In the genomic region with DNA sequence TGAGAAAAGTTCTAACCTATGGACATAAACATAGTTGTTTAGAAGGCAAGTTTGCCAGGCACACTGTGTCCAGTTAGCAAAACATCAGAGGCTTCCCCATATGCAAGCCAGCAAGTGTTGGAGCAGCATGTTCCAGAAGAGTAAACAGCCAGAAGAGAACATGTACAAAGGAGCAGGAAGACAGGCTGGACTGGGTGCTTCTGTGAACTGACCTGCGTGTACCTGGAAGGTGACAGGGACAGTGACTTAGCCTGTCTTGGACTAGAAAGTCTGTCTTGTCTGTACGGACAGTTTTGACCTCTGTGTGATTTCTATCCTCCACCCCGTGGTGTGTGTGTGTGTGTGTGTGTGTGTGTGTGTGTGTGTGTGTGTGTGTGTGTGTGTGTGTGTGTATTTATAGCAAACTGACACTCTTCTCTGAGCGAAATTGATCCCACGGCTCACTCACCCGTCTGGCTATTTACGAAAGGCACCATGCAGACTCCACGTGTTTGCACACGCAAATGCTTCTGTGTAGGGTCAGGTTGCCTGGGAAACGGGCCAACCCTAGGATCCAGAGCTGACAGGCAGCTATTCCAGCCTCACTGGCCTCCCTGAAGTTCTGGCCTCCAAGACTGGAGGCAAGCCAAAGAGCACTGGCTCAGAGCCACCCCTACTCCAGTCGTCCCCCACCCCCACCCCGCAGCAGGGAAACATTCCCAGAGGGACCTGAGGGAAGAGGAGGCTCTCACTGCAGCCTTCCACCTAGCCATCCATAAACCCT, we compare ENCODE assay signal across 8 mouse cellular contexts. TPM values are rescaled to one million over a fixed set of nuclear protein-coding genes. Genes with fewer than 3 reads are reported as not detected.
DNase-seq lines count a peak whose midpoint lies in the region; ATAC-seq and TF ChIP-seq lines count a peak whose summit lies in the region.
"Had no signal": no experiment of that assay in that cellular context is flagged by ENCODE, and none has a peak within 500 bp of the region (broad histone marks: within the 10 kb centered on the region; RNA-seq: fewer than 3 reads in every experiment).

No protein-coding gene starts in this region.

- peak; percentile 74 for ATAC-seq in liver, embryonic 14.5 days (ENCODE audit: insufficient read depth)

- H3K36me3 ChIP-seq in liver, embryonic 14.5 days (replicated peaks; ENCODE audit: control insufficient read depth, insufficient read depth, low read depth): no peaks in the 10 kb centered on the region

- no peak for TF ChIP-seq CTCF in liver, embryonic 14.5 days (IDR thresholded peaks at IDR 0.05; ENCODE audit: low read depth)

- WGBS in liver, embryonic 14.5 days (ENCODE audit: insufficient replicate concordance): 49% methylated on average over 12 of the region's 12 CpGs

- H3K4me2 ChIP-seq in liver, embryonic 14.5 days (ENCODE audit: low read depth): no peak overlapping the region

- H3K27ac ChIP-seq in liver, embryonic 14.5 days: no peak overlapping the region

- intact Hi-C loops in heart, postnatal 36 days (cut with DNase I): loop anchor here (5.0 kb wide), 1 partner anchor 36 kb away; no protein-coding TSS in a partner anchor

- peaks cover 0 to 8% of the 10 kb centered on the region in 2 experiments; a peak in 1 of 4 replicates for H3K4me1 ChIP-seq in liver, embryonic 14.5 days (replicated peaks; ENCODE audit: control insufficient read depth in 2 of 2, insufficient read depth in 2 of 2, low read length in 1 of 2)

- H3K4me3 ChIP-seq in liver, embryonic 14.5 days (ENCODE audit: insufficient read depth in 1 of 2, low read depth in 2 of 2, low read length in 2 of 2): no peak overlapping the region
- H3K4me3 ChIP-seq: erythroblast, embryonic 14.5 days had no signal

- no peaks in the 10 kb centered on the region for H3K27me3 ChIP-seq in liver, embryonic 14.5 days (ENCODE audit: control insufficient read depth, insufficient read depth, low read length)

- no peak for TF ChIP-seq EP300 in liver, embryonic 14.5 days (IDR thresholded peaks at IDR 0.05; ENCODE audit: low read depth)

- peak; percentile 37 for DNase-seq in cerebellum, adult 8-10 months
- peak; percentile 24 for DNase-seq in forelimb bud, embryonic 11.5 days (ENCODE audit: low read depth, low spot score)
- peak; percentile 85 for DNase-seq in heart, postnatal 36 days
- peak; percentile 35 to 65 for DNase-seq in layer of hippocampus, adult 18-20 months (ENCODE audit: low spot score in 2 of 2)
- peak; percentile 11 to 30 (median 26) for DNase-seq in liver, embryonic 14.5 days (ENCODE audit: low read depth in 3 of 3, low spot score in 3 of 3)
- peak; percentile 83 for DNase-seq in ovary, adult 18-20 months (ENCODE audit: low spot score)
- peak; percentile 32 for DNase-seq in yolk sac, embryonic 10.5 days (ENCODE audit: low spot score)

- H3K9me3 ChIP-seq in liver, embryonic 14.5 days (ENCODE audit: control insufficient read depth, low read length): no peaks in the 10 kb centered on the region

- H3K9ac ChIP-seq in liver, embryonic 14.5 days (replicated peaks): no peak overlapping the region

RNA-seq across cellular contexts. Expression of gene Lpin1, which starts 7.9 kb away (rescaled TPM):
- total RNA-seq in heart, postnatal 36 days (2021): 100 to 1,000 TPM; 106 to 172 TPM
- total RNA-seq in layer of hippocampus, adult 18-20 months (2021): 10 to 100 TPM; 27.3 TPM
- 5.5 and 5.8 TPM in 2 replicates for polyA plus RNA-seq in liver, embryonic 14.5 days (2012; rRNA removed)
- polyA plus RNA-seq in liver, embryonic 14.5 days (2014; fragmentation: Nextera tagmentation; extraction: Ambion mirVana): 4.8 and 6.2 TPM in 2 replicates

RNA-seq across cellular contexts. Expression of gene Ntsr2, which starts 34.5 kb away (rescaled TPM):
- total RNA-seq in heart, postnatal 36 days (2021): 1 to 10 TPM; 8.6 to 9.6 TPM
- total RNA-seq in layer of hippocampus, adult 18-20 months (2021): 100 to 1,000 TPM; 161 to 186 TPM
- polyA plus RNA-seq in liver, embryonic 14.5 days (2012; rRNA removed): not detected in 2 replicates
- not detected in 2 replicates for polyA plus RNA-seq in liver, embryonic 14.5 days (2014; fragmentation: Nextera tagmentation; extraction: Ambion mirVana)
- polyA plus RNA-seq: erythroblast, embryonic 14.5 days had no signal

Comparison
In these comparisons a context has a peak if more than half of its experiments do, and no peak if none do; other contexts are left out.
1. DNase-seq: peak in every context shown above with its lines; median percentile 85 in heart, postnatal 36 days; 83 in ovary, adult 18-20 months; 50 in layer of hippocampus, adult 18-20 months; 37 in cerebellum, adult 8-10 months; 32 in yolk sac, embryonic 10.5 days; 26 in liver, embryonic 14.5 days; 24 in forelimb bud, embryonic 11.5 days.
2. RNA of gene Ntsr2, which starts 34.5 kb away (total RNA-seq): 161 to 186 TPM in layer of hippocampus, adult 18-20 months; 8.6 to 9.6 TPM in heart, postnatal 36 days; every median in the first group is over 10 times any median in the second.